Mouse (Mus musculus): ENCODE results near the gene Rhobtb1. TPM values are rescaled to one million over a fixed set of nuclear protein-coding genes. Genes with fewer than 3 reads are reported as not detected.

Gene Rhobtb1
- polyA plus RNA-seq, 1 experiment from 2014 or later: 26.1 TPM

GRCm38 (mm10) chr10:69237185-69237584 is 86.0 kb downstream of the Rhobtb1 start:
- Histone ChIP-seq H3K27ac (ENCODE audit: low read depth) (no peak overlapping the region), H3K4me2 (ENCODE audit: low read length) (no peak overlapping the region), H3K36me3 (ENCODE audit: control insufficient read depth, insufficient read depth, low read length) (0 out of 2 replicates have a peak, but pooled peaks cover 3% of the 10 kb centered on the region), H3K4me1 (replicated peaks; ENCODE audit: control insufficient read depth, insufficient read depth, low read length) (no peaks in the 10 kb centered on the region), H3K9me3 (ENCODE audit: control insufficient read depth, low read length) (0 out of 2 replicates have a peak, but pooled peaks cover 3% of the 10 kb centered on the region), H3K4me3 (ENCODE audit: low read depth, low read length) (no peak overlapping the region), H3K9ac (ENCODE audit: low read length) (no peak overlapping the region), H3K27me3 (replicated peaks; ENCODE audit: control insufficient read depth, insufficient read depth, low read length) (no peaks in the 10 kb centered on the region)
- WGBS: 70% methylated on average over 3 of the region's 3 CpGs
- ATAC-seq (replicated peaks; ENCODE audit: low FRiP score, low TSS enrichment, low read depth) (no peak), DNase-seq (ENCODE audit: low spot score) (no peak)

- Histone ChIP-seq H3K4me2 (ENCODE audit: low read length) (no peak overlapping the region), H3K27me3 (replicated peaks; ENCODE audit: control insufficient read depth, insufficient read depth, low read length) (no peaks in the 10 kb centered on the region), H3K9ac (ENCODE audit: low read length) (no peak overlapping the region), H3K4me1 (replicated peaks; ENCODE audit: control insufficient read depth, insufficient read depth, low read length) (no peaks in the 10 kb centered on the region), H3K9me3 (ENCODE audit: control insufficient read depth, low read length) (0 out of 2 replicates have a peak, but pooled peaks cover 3% of the 10 kb centered on the region), H3K36me3 (ENCODE audit: control insufficient read depth, insufficient read depth, low read length) (0 out of 2 replicates have a peak, but pooled peaks cover 3% of the 10 kb centered on the region), H3K4me3 (ENCODE audit: low read depth, low read length) (no peak overlapping the region), H3K27ac (ENCODE audit: low read depth) (no peak overlapping the region)
- no peak for ATAC-seq (replicated peaks; ENCODE audit: low FRiP score, low TSS enrichment, low read depth)
- 97% methylated on average over 9 of the region's 9 CpGs for WGBS
- no peak for DNase-seq (ENCODE audit: low spot score)
These were observed 86.5 kb downstream of the Rhobtb1 start for GRCm38 (mm10) chr10:69237781-69238180.

- Histone ChIP-seq H3K27me3 (replicated peaks; ENCODE audit: control insufficient read depth, insufficient read depth, low read length) (no peaks in the 10 kb centered on the region), H3K4me1 (replicated peaks; ENCODE audit: control insufficient read depth, insufficient read depth, low read length) (no peaks in the 10 kb centered on the region), H3K4me2 (ENCODE audit: low read length) (no peak overlapping the region), H3K27ac (ENCODE audit: low read depth) (no peak overlapping the region), H3K36me3 (ENCODE audit: control insufficient read depth, insufficient read depth, low read length) (0 out of 2 replicates have a peak, but pooled peaks cover 3% of the 10 kb centered on the region), H3K9ac (ENCODE audit: low read length) (no peak overlapping the region), H3K4me3 (ENCODE audit: low read depth, low read length) (no peak overlapping the region), H3K9me3 (ENCODE audit: control insufficient read depth, low read length) (0 out of 2 replicates have a peak, but pooled peaks cover 3% of the 10 kb centered on the region)
- DNase-seq (ENCODE audit: low spot score) (no peak), ATAC-seq (replicated peaks; ENCODE audit: low FRiP score, low TSS enrichment, low read depth) (no peak)
- 65% methylated on average over 6 of the region's 6 CpGs for WGBS
These were observed 87.1 kb downstream of the Rhobtb1 start for GRCm38 (mm10) chr10:69238311-69238710.

GRCm38 (mm10) chr10:69240530-69240929 is 89.3 kb downstream of the Rhobtb1 start:
- no peak overlapping the region for H3K9ac ChIP-seq (ENCODE audit: low read length)
- H3K9me3 ChIP-seq (ENCODE audit: control insufficient read depth, low read length): 0 out of 2 replicates have a peak, but pooled peaks cover 3% of the 10 kb centered on the region
- H3K4me1 ChIP-seq (replicated peaks; ENCODE audit: control insufficient read depth, insufficient read depth, low read length): no peaks in the 10 kb centered on the region
- no peak overlapping the region for H3K4me2 ChIP-seq (ENCODE audit: low read length)
- no peak overlapping the region for H3K4me3 ChIP-seq (ENCODE audit: low read depth, low read length)
- no peak overlapping the region for H3K27ac ChIP-seq (ENCODE audit: low read depth)
- no peak for ATAC-seq (replicated peaks; ENCODE audit: low FRiP score, low TSS enrichment, low read depth)
- WGBS: 92% methylated on average over 2 of the region's 2 CpGs
- no peaks in the 10 kb centered on the region for H3K27me3 ChIP-seq (replicated peaks; ENCODE audit: control insufficient read depth, insufficient read depth, low read length)
- 0 out of 2 replicates have a peak, but pooled peaks cover 3% of the 10 kb centered on the region for H3K36me3 ChIP-seq (ENCODE audit: control insufficient read depth, insufficient read depth, low read length)
- DNase-seq (ENCODE audit: low spot score): no peak

- H3K9me3 ChIP-seq (ENCODE audit: control insufficient read depth, low read length): no peaks in the 10 kb centered on the region
- DNase-seq (ENCODE audit: low spot score) (no peak), ATAC-seq (replicated peaks; ENCODE audit: low FRiP score, low TSS enrichment, low read depth) (no peak)
- no peak overlapping the region for H3K27ac ChIP-seq (ENCODE audit: low read depth)
- no peak overlapping the region for H3K4me3 ChIP-seq (ENCODE audit: low read depth, low read length)
- 83% methylated on average over 4 of the region's 4 CpGs for WGBS
- H3K36me3 ChIP-seq (ENCODE audit: control insufficient read depth, insufficient read depth, low read length): peaks cover 12% of the 10 kb centered on the region
- no peak overlapping the region for H3K4me2 ChIP-seq (ENCODE audit: low read length)
- no peaks in the 10 kb centered on the region for H3K27me3 ChIP-seq (replicated peaks; ENCODE audit: control insufficient read depth, insufficient read depth, low read length)
- H3K4me1 ChIP-seq (replicated peaks; ENCODE audit: control insufficient read depth, insufficient read depth, low read length): peaks cover 2% of the 10 kb centered on the region; the same call in 1 of the 2 replicates
- H3K9ac ChIP-seq (ENCODE audit: low read length): no peak overlapping the region
These were observed 93.9 kb downstream of the Rhobtb1 start for GRCm38 (mm10) chr10:69245151-69245550.

- H3K4me3 ChIP-seq (ENCODE audit: low read depth, low read length): no peak overlapping the region
- H3K9ac ChIP-seq (ENCODE audit: low read length): no peak overlapping the region
- 62% methylated on average over 10 of the region's 10 CpGs for WGBS
- no peak overlapping the region for H3K27ac ChIP-seq (ENCODE audit: low read depth)
- H3K36me3 ChIP-seq (ENCODE audit: control insufficient read depth, insufficient read depth, low read length): peaks cover 21% of the 10 kb centered on the region
- DNase-seq (ENCODE audit: low spot score) (no peak), ATAC-seq (replicated peaks; ENCODE audit: low FRiP score, low TSS enrichment, low read depth) (no peak)
- H3K9me3 ChIP-seq (ENCODE audit: control insufficient read depth, low read length): no peaks in the 10 kb centered on the region
- H3K4me1 ChIP-seq (replicated peaks; ENCODE audit: control insufficient read depth, insufficient read depth, low read length): peaks cover 2% of the 10 kb centered on the region; the same call in 1 of the 2 replicates
- H3K27me3 ChIP-seq (replicated peaks; ENCODE audit: control insufficient read depth, insufficient read depth, low read length): no peaks in the 10 kb centered on the region
- no peak overlapping the region for H3K4me2 ChIP-seq (ENCODE audit: low read length)
These were observed 94.9 kb downstream of the Rhobtb1 start for GRCm38 (mm10) chr10:69245906-69246668.

GRCm38 (mm10) chr10:69246762-69247161 is 95.5 kb downstream of the Rhobtb1 start:
- WGBS: 75% methylated on average over 3 of the region's 3 CpGs
- Histone ChIP-seq H3K4me2 (ENCODE audit: low read length) (no peak overlapping the region), H3K36me3 (ENCODE audit: control insufficient read depth, insufficient read depth, low read length) (peaks cover 21% of the 10 kb centered on the region), H3K9me3 (ENCODE audit: control insufficient read depth, low read length) (no peaks in the 10 kb centered on the region), H3K27ac (ENCODE audit: low read depth) (no peak overlapping the region), H3K4me1 (replicated peaks; ENCODE audit: control insufficient read depth, insufficient read depth, low read length) (peaks cover 2% of the 10 kb centered on the region; the same call in 1 of the 2 replicates), H3K4me3 (ENCODE audit: low read depth, low read length) (no peak overlapping the region), H3K9ac (ENCODE audit: low read length) (no peak overlapping the region), H3K27me3 (replicated peaks; ENCODE audit: control insufficient read depth, insufficient read depth, low read length) (no peaks in the 10 kb centered on the region)
- DNase-seq (ENCODE audit: low spot score) (no peak), ATAC-seq (replicated peaks; ENCODE audit: low FRiP score, low TSS enrichment, low read depth) (no peak)

GRCm38 (mm10) chr10:69247311-69248033 is 96.2 kb downstream of the Rhobtb1 start:
- DNase-seq (ENCODE audit: low spot score): no peak
- Histone ChIP-seq H3K4me1 (replicated peaks; ENCODE audit: control insufficient read depth, insufficient read depth, low read length) (peaks cover 9% of the 10 kb centered on the region; the same call in 1 of the 2 replicates), H3K36me3 (ENCODE audit: control insufficient read depth, insufficient read depth, low read length) (peaks cover 21% of the 10 kb centered on the region), H3K27ac (ENCODE audit: low read depth) (no peak overlapping the region), H3K9ac (ENCODE audit: low read length) (no peak overlapping the region), H3K27me3 (replicated peaks; ENCODE audit: control insufficient read depth, insufficient read depth, low read length) (no peaks in the 10 kb centered on the region), H3K4me3 (ENCODE audit: low read depth, low read length) (no peak overlapping the region), H3K4me2 (ENCODE audit: low read length) (no peak overlapping the region), H3K9me3 (ENCODE audit: control insufficient read depth, low read length) (no peaks in the 10 kb centered on the region)
- WGBS: 92% methylated on average over 7 of the region's 7 CpGs
- ATAC-seq (replicated peaks; ENCODE audit: low FRiP score, low TSS enrichment, low read depth): no peak

Measured in intestine, embryonic 14.5 days (tissue).